Mouse (Mus musculus) forebrain, embryonic 14.5 days (tissue): ENCODE results near the gene Aph1c. TPM values are rescaled to one million over a fixed set of nuclear protein-coding genes. Genes with fewer than 3 reads are reported as not detected.
"Not testable (repeated sequence)": the region's sequence is repeated elsewhere in the genome, so short reads cannot be mapped to it uniquely, and the experiment has no call there.

Source experiments
- ATAC-seq: fragments of 200-750 bp; cut with Nextera tagmentation; 2 replicates; pipeline ENCODE4 v1.8.0; 2017; ENCODE audit warnings: mild to moderate bottlenecking, moderate library complexity
- DNase-seq: peaks from one replicate; pipeline ENCODE4 v3.0.0-alpha.2; 2015; ENCODE audit warnings: low spot score
- H3K27ac ChIP-seq: fragments of 300-500 bp; sonication (generic); 2 replicates; pipeline ENCODE4 v1.5.1; 2014; ENCODE audit warnings: low read depth, mild to moderate bottlenecking, control low read depth, low read length, moderate library complexity
- H3K27me3 ChIP-seq: fragments of 300-500 bp; sonication (generic); replicated peaks from 2 replicates; pipeline ENCODE4 v1.6.1; 2014; ENCODE audit warnings: low read length, control low read depth, mixed read lengths; ENCODE audit not compliant: control insufficient read depth, insufficient read depth
- H3K36me3 ChIP-seq: fragments of 300-500 bp; sonication (generic); 2 replicates; pipeline ENCODE4 v1.6.1; 2014; ENCODE audit warnings: low read length, control low read depth; ENCODE audit not compliant: control insufficient read depth, insufficient read depth
- H3K4me1 ChIP-seq: fragments of 300-500 bp; sonication (generic); 2 replicates; pipeline ENCODE4 v1.6.1; 2014; ENCODE audit warnings: antibody characterized with exemption, low read length, control low read depth; ENCODE audit not compliant: control insufficient read depth, insufficient read depth
- H3K4me2 ChIP-seq: fragments of 300-500 bp; sonication (generic); 2 replicates; pipeline ENCODE4 v1.6.1; 2014; ENCODE audit warnings: mild to moderate bottlenecking, control low read depth, low read length
- H3K4me3 ChIP-seq: fragments of 300-500 bp; sonication (generic); 2 replicates; pipeline ENCODE4 v1.5.1; 2014; ENCODE audit warnings: low read depth, low read length, control low read depth
- H3K9ac ChIP-seq: fragments of 300-500 bp; sonication (generic); 2 replicates; pipeline ENCODE4 v1.6.1; 2014; ENCODE audit warnings: mild to moderate bottlenecking, low read length, control low read depth, moderate library complexity
- H3K9me3 ChIP-seq: fragments of 300-500 bp; sonication (generic); replicated peaks from 2 replicates; pipeline ENCODE4 v1.6.1; 2016; ENCODE audit warnings: low read length, control low read depth, mixed read lengths; ENCODE audit not compliant: control insufficient read depth
- WGBS: fragments of 180-500 bp; shearing (Covaris S2); extraction: QIAGEN DNeasy Blood & Tissue Kit; methylation state at CpG from one replicate; pipeline ENCODE4 v1.1.7; 2014; 5-methylcytosine and 5-hydroxymethylcytosine counted together
- polyA plus RNA-seq: library from polyadenylated mRNA; unstranded; fragments of >200 nt; fragmentation: Nextera tagmentation; extraction: Ambion mirVana; gene quantifications from 2 replicates; pipeline ENCODE4 v1.2.1, GENCODE M21; 2014

The Aph1c gene
- polyA plus RNA-seq, 1 experiment from 2014 or later: 2.2 TPM

DNA sequence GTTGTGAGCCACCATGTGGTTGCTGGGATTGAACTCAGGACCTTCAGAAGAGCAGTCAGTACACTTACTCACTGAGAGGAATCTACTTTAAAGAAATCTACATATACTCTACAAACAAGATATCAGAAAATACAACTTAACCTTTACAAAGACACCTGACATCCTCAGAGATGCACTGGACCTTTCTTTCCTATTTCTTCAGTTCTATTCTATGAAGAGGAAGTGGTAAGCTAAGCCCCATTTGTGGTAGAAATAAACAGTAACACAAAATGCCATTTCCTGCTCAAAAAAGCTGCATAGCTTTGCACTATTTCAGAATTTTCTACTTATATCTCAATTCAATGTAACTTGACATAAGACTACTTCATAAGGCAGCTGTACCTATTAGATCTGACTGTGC lies 39.0 kb upstream of the Aph1c start:
- no peak for ATAC-seq
- H3K27me3 ChIP-seq: no peaks in the 10 kb centered on the region
- DNase-seq: no peak
- no peak overlapping the region for H3K4me2 ChIP-seq
- no peak overlapping the region for H3K9ac ChIP-seq
- H3K4me1 ChIP-seq: no peaks in the 10 kb centered on the region
- H3K27ac ChIP-seq: no peak overlapping the region
- peaks cover 3% of the 10 kb centered on the region; the same call in 1 of the 2 replicates for H3K9me3 ChIP-seq
- H3K36me3 ChIP-seq: no peaks in the 10 kb centered on the region
- no peak overlapping the region for H3K4me3 ChIP-seq

DNA sequence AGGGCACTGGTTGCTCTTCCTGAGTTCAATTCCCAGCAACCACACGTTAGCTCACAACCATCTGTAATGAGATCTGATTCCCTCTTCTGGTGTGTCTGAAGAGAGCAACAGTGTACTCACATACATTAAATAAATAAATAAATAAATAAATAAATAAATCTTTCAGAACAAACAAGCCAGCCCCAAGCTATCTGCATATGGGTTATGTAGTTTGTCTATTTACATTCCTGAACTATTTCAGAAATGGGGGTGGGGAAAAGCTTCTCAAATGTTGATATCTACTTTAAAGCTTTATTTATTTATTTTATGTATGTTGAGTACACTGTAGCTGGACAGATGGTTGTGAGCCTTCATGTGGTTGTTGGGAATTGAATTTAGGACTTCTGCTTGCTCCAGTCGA lies 38.5 kb upstream of the Aph1c start:
- H3K4me1 ChIP-seq, ATAC-seq, H3K4me3 ChIP-seq, H3K9ac ChIP-seq, DNase-seq, H3K4me2 ChIP-seq, H3K36me3 ChIP-seq, H3K27ac ChIP-seq, H3K9me3 ChIP-seq, H3K27me3 ChIP-seq: not testable (repeated sequence)
- WGBS: 77% methylated on average over 2 of the region's 2 CpGs

DNA sequence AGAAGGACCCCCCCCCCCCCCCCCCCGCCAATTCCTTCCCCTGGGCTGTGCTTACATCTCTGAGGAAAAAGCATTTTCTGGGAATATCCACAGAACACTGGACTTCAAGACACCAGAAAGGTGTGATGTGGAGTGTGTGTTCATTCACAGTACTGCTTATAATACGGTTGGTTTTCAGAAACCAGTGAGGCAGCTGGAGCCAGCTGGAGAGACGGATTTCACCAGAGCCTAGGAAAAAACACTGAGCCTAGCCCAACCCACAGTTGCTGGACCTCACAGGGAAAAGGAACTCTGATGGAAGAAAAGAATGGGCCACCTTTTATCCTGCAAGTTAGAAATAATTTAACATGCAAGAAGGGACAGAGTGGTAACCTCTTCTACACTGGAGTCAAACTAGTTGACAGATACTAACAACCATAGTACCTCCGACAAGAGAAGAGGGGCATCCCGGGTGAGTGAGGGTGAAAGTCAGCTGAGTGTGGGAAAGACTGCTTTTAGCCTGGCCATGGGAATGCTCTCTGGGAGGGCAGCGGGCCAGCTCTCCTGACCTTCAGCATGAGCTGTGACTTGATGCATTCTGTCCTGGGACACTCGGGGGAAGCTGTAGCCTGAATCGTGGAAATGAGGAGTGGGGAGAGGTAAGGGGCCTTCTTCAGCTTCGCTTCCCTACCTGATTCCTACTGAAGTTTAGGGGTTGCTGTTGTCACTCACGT lies 37.6 kb upstream of the Aph1c start:
- Histone ChIP-seq H3K27ac (no peak overlapping the region), H3K36me3 (no peaks in the 10 kb centered on the region), H3K4me2 (no peak overlapping the region), H3K9me3 (peaks cover 3% of the 10 kb centered on the region; the same call in 1 of the 2 replicates), H3K27me3 (no peaks in the 10 kb centered on the region), H3K9ac (no peak overlapping the region), H3K4me1 (no peaks in the 10 kb centered on the region), H3K4me3 (no peak overlapping the region)
- ATAC-seq (no peak), DNase-seq (no peak)
- WGBS: 82% methylated on average over 10 of the region's 10 CpGs

- no peaks in the 10 kb centered on the region for H3K9me3 ChIP-seq
- no peak overlapping the region for H3K9ac ChIP-seq
- DNase-seq (no peak), ATAC-seq (no peak)
- H3K27ac ChIP-seq: peak overlapping the region; percentile 45; the same call in 1 of the 2 replicates
- peaks cover 7% of the 10 kb centered on the region; the same call in 1 of the 2 replicates for H3K4me1 ChIP-seq
- no peaks in the 10 kb centered on the region for H3K27me3 ChIP-seq
- H3K36me3 ChIP-seq: peaks cover 9% of the 10 kb centered on the region; the same call in 1 of the 2 replicates
- no peak overlapping the region for H3K4me3 ChIP-seq
- 34% methylated on average over 3 of the region's 3 CpGs for WGBS
- no peak overlapping the region for H3K4me2 ChIP-seq
Observed at GRCm38 (mm10) chr9:66864708-66865107, 30.2 kb upstream of the Aph1c start.

DNA sequence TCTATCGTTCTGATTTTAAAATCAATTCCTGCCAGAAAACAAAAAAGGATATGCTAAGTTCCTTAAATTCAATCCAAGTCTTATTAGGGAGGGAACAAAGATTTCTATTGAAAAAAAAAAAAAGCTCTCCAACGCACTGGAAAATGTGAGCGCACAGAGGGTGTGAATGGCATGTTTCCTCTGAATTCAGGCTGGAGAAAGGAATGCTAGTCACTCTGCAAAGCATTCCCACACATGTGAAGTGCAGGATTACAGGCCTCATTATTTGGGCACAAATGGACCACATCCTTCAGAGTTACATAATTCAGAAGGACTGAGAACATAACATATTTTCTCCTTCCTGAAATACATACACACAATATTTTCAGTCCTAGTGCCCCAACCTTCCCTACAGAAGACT lies 28.9 kb upstream of the Aph1c start:
- Histone ChIP-seq H3K4me2 (no peak overlapping the region), H3K4me3 (no peak overlapping the region), H3K4me1 (peaks cover 7% of the 10 kb centered on the region; the same call in 1 of the 2 replicates), H3K9ac (no peak overlapping the region), H3K27me3 (no peaks in the 10 kb centered on the region), H3K27ac (peak overlapping the region; percentile 45; the same call in 1 of the 2 replicates), H3K36me3 (peaks cover 20% of the 10 kb centered on the region), H3K9me3 (no peaks in the 10 kb centered on the region)
- DNase-seq (peak; percentile 71), ATAC-seq (no peak)
- WGBS: 0% methylated on average over 3 of the region's 3 CpGs

DNA sequence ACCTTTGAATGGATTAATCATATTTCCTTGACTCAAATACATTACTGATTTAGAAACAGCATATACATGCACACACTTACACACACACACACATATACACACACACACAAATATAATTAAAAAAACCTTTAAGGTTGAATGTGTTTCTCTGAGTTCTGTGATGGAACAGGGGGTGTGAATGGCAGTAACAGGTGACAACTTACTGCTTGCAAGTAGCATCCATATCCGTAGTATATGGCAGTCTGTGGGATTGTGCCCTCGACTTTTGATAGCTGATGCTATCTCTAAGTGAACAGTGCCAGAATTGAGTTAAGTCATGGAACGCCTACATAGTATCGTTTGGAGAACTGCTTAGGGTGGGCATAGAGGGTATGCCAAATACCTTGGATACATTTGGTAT lies 27.7 kb upstream of the Aph1c start:
- H3K9ac ChIP-seq: no peak overlapping the region
- peaks cover 25% of the 10 kb centered on the region for H3K36me3 ChIP-seq
- H3K4me1 ChIP-seq: peaks cover 7% of the 10 kb centered on the region; the same call in 1 of the 2 replicates
- H3K27ac ChIP-seq: peak overlapping the region; percentile 3; the same call in 1 of the 2 replicates
- H3K9me3 ChIP-seq: no peaks in the 10 kb centered on the region
- no peak overlapping the region for H3K4me3 ChIP-seq
- 93% methylated on average over 4 of the region's 4 CpGs for WGBS
- no peak overlapping the region for H3K4me2 ChIP-seq
- no peaks in the 10 kb centered on the region for H3K27me3 ChIP-seq
- DNase-seq (no peak), ATAC-seq (no peak)

GRCm38 (mm10) chr9:66861104-66861767 lies 26.7 kb upstream of the Aph1c start:
- Histone ChIP-seq H3K9ac (0 out of 2 replicates have a peak overlapping the region, but pooled peaks have one; percentile 5), H3K9me3 (no peaks in the 10 kb centered on the region), H3K4me3 (no peak overlapping the region), H3K4me1 (peaks cover 7% of the 10 kb centered on the region; the same call in 1 of the 2 replicates), H3K27me3 (no peaks in the 10 kb centered on the region), H3K36me3 (peaks cover 25% of the 10 kb centered on the region), H3K4me2 (no peak overlapping the region), H3K27ac (peak overlapping the region; percentile 73)
- peak; percentile 63 for ATAC-seq
- peak; percentile 72 for DNase-seq
- 27% methylated on average over 5 of the region's 5 CpGs for WGBS

DNA sequence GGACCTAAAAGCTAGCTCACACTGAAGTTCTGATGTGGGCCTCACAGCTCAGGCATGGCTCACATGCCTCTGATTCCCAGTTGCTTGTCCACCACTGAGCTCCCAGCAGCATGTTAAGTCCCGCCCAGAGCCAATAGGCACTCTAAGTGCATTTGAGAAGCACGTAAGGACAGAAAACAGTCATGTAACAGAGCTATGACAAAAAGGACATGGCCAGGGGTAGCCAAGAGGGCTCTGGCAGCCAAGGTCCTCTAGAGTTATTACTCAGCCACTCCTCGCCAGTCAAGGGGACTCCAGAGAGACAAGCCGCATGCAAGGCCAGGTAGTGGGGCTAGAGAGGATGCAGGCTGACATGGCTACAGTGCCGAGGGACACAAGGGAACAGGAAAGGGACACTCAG lies 25.0 kb upstream of the Aph1c start:
- no peak overlapping the region for H3K4me2 ChIP-seq
- no peak for ATAC-seq
- H3K9ac ChIP-seq: no peak overlapping the region
- WGBS: 96% methylated on average over 5 of the region's 5 CpGs
- peaks cover 7% of the 10 kb centered on the region; the same call in 1 of the 2 replicates for H3K4me1 ChIP-seq
- no peak for DNase-seq
- no peak overlapping the region for H3K4me3 ChIP-seq
- peaks cover 25% of the 10 kb centered on the region for H3K36me3 ChIP-seq
- H3K9me3 ChIP-seq: no peaks in the 10 kb centered on the region
- H3K27me3 ChIP-seq: no peaks in the 10 kb centered on the region
- H3K27ac ChIP-seq: no peak overlapping the region

GRCm38 (mm10) chr9:66855865-66856264 lies 21.3 kb upstream of the Aph1c start:
- no peak overlapping the region for H3K4me3 ChIP-seq
- peaks cover 26% of the 10 kb centered on the region for H3K36me3 ChIP-seq
- H3K4me1 ChIP-seq: no peaks in the 10 kb centered on the region
- H3K27ac ChIP-seq: no peak overlapping the region
- DNase-seq (no peak), ATAC-seq (no peak)
- no peaks in the 10 kb centered on the region for H3K27me3 ChIP-seq
- no peaks in the 10 kb centered on the region for H3K9me3 ChIP-seq
- no peak overlapping the region for H3K4me2 ChIP-seq
- H3K9ac ChIP-seq: no peak overlapping the region
- WGBS: 79% methylated on average over 7 of the region's 7 CpGs
